Mouse (Mus musculus) lung, postnatal 0 days (tissue): ENCODE measurements around the gene Sox6. TPM values are rescaled to one million over a fixed set of nuclear protein-coding genes. Genes with fewer than 3 reads are reported as not detected.

Experiments
- ATAC-seq: fragments of 200-750 bp; cut with Nextera tagmentation; 2 replicates; pipeline ENCODE4 v1.8.0; 2017; ENCODE audit warnings: moderate library complexity
- DNase-seq: peaks from one replicate; pipeline ENCODE4 v3.0.0-alpha.2; 2016; ENCODE audit warnings: low spot score
- H3K27ac ChIP-seq: fragments of 300-500 bp; sonication (generic); 2 replicates; pipeline ENCODE4 v1.5.1; 2014; ENCODE audit warnings: antibody characterized with exemption, mild to moderate bottlenecking, low read length, mixed read lengths
- H3K27me3 ChIP-seq: fragments of 300-500 bp; sonication (generic); replicated peaks from 2 replicates; pipeline ENCODE4 v1.6.1; 2014; ENCODE audit warnings: low read length, mixed read lengths; ENCODE audit not compliant: insufficient read depth
- H3K36me3 ChIP-seq: fragments of 300-500 bp; sonication (generic); 2 replicates; pipeline ENCODE4 v1.6.1; 2014; ENCODE audit warnings: low read length, mixed read lengths; ENCODE audit not compliant: insufficient read depth
- H3K4me1 ChIP-seq: fragments of 300-500 bp; sonication (generic); 2 replicates; pipeline ENCODE4 v1.6.1; 2014; ENCODE audit warnings: antibody characterized with exemption, low read depth, low read length, mixed read lengths; ENCODE audit not compliant: insufficient read depth
- H3K4me2 ChIP-seq: fragments of 300-500 bp; sonication (generic); replicated peaks from 2 replicates; pipeline ENCODE4 v1.6.1; 2014; ENCODE audit warnings: low read depth, mild to moderate bottlenecking, low read length, moderate library complexity, mixed read lengths
- H3K4me3 ChIP-seq: fragments of 300-500 bp; sonication (generic); 2 replicates; pipeline ENCODE4 v1.5.1; 2014; ENCODE audit warnings: low read depth, low read length
- H3K9ac ChIP-seq: fragments of 300-500 bp; sonication (generic); replicated peaks from 2 replicates; pipeline ENCODE4 v1.6.1; 2014; ENCODE audit warnings: low read depth, mild to moderate bottlenecking
- H3K9me3 ChIP-seq: fragments of 300-500 bp; sonication (generic); 2 replicates; pipeline ENCODE4 v1.6.1; 2016; ENCODE audit warnings: low read length, mixed read lengths
- CTCF ChIP-seq: IDR thresholded peaks from 2 replicates; pipeline ENCODE4 v1.5.1; 2016; ENCODE audit warnings: antibody characterized with exemption, mild to moderate bottlenecking
- EP300 ChIP-seq: IDR thresholded peaks from 2 replicates; pipeline ENCODE4 v1.6.1; 2016; ENCODE audit warnings: antibody characterized with exemption, mild to moderate bottlenecking, control low read depth
- WGBS: fragments of 180-500 bp; shearing (Covaris S2); extraction: QIAGEN DNeasy Blood & Tissue Kit; methylation state at CpG from one replicate; pipeline ENCODE4 v1.1.7; 2014; 5-methylcytosine and 5-hydroxymethylcytosine counted together
- polyA plus RNA-seq: library from polyadenylated mRNA; unstranded; fragments of >200 nt; fragmentation: Nextera tagmentation; extraction: Ambion mirVana; gene quantifications from 2 replicates; pipeline ENCODE4 v1.2.1, GENCODE M21; 2015

The Sox6 gene
- polyA plus RNA-seq, 1 experiment from 2014 or later: 6.8 TPM

GRCm38 (mm10) chr7:115646696-115647095 lies 391.9 kb downstream of the Sox6 start:
- no peak overlapping the region for H3K9ac ChIP-seq

GRCm38 (mm10) chr7:115645971-115646447 lies 392.6 kb downstream of the Sox6 start:
- no peak overlapping the region for H3K27ac ChIP-seq
- 46% methylated on average over 5 of the region's 5 CpGs for WGBS
- H3K4me1 ChIP-seq: no peaks in the 10 kb centered on the region
- no peaks in the 10 kb centered on the region for H3K9me3 ChIP-seq
- DNase-seq: no peak
- ATAC-seq: no peak
- TF ChIP-seq EP300: no peak
- TF ChIP-seq CTCF: no peak
- no peaks in the 10 kb centered on the region for H3K36me3 ChIP-seq
- H3K4me2 ChIP-seq: no peak overlapping the region
- no peaks in the 10 kb centered on the region for H3K27me3 ChIP-seq
- H3K4me3 ChIP-seq: no peak overlapping the region
- H3K9ac ChIP-seq: no peak overlapping the region

More at GRCm38 (mm10) chr7:115646696-115647095, 391.9 kb downstream of the Sox6 start:
- ATAC-seq (no peak), DNase-seq (no peak)
- TF ChIP-seq CTCF: no peak
- TF ChIP-seq EP300: no peak
- Histone ChIP-seq H3K4me1 (no peaks in the 10 kb centered on the region), H3K27me3 (no peaks in the 10 kb centered on the region), H3K9me3 (no peaks in the 10 kb centered on the region), H3K36me3 (no peaks in the 10 kb centered on the region), H3K4me3 (no peak overlapping the region), H3K4me2 (no peak overlapping the region), H3K27ac (no peak overlapping the region)

GRCm38 (mm10) chr7:115645272-115645970 lies 393.2 kb downstream of the Sox6 start:
- DNase-seq: no peak
- Histone ChIP-seq H3K9me3 (no peaks in the 10 kb centered on the region), H3K4me2 (no peak overlapping the region), H3K4me3 (no peak overlapping the region), H3K27me3 (no peaks in the 10 kb centered on the region), H3K27ac (no peak overlapping the region), H3K9ac (no peak overlapping the region), H3K36me3 (no peaks in the 10 kb centered on the region), H3K4me1 (no peaks in the 10 kb centered on the region)
- ATAC-seq: no peak
- TF ChIP-seq EP300 (no peak), CTCF (no peak)
- 95% methylated on average over 1 of the region's 1 CpGs for WGBS

GRCm38 (mm10) chr7:115630691-115631090 lies 407.9 kb downstream of the Sox6 start:
- 66% methylated on average over 3 of the region's 3 CpGs for WGBS
- TF ChIP-seq EP300 (peak; percentile 38; the same call in 1 of the 2 replicates), CTCF (no peak)
- no peak overlapping the region for H3K4me3 ChIP-seq
- no peaks in the 10 kb centered on the region for H3K9me3 ChIP-seq
- H3K9ac ChIP-seq: no peak overlapping the region
- H3K4me1 ChIP-seq: no peaks in the 10 kb centered on the region
- no peaks in the 10 kb centered on the region for H3K36me3 ChIP-seq
- DNase-seq (peak; percentile 36), ATAC-seq (peak; percentile 47; the same call in 1 of the 2 replicates)
- no peak overlapping the region for H3K4me2 ChIP-seq
- H3K27me3 ChIP-seq: no peaks in the 10 kb centered on the region
- no peak overlapping the region for H3K27ac ChIP-seq

- TF ChIP-seq CTCF (no peak), EP300 (no peak)
- ATAC-seq: no peak
Measured at GRCm38 (mm10) chr7:115630287-115630686, 408.3 kb downstream of the Sox6 start.

GRCm38 (mm10) chr7:115628766-115629165 lies 409.8 kb downstream of the Sox6 start:
- H3K27me3 ChIP-seq: no peaks in the 10 kb centered on the region
- TF ChIP-seq CTCF: no peak
- TF ChIP-seq EP300: no peak
- 84% methylated on average over 1 of the region's 1 CpGs for WGBS

More at GRCm38 (mm10) chr7:115630287-115630686, 408.3 kb downstream of the Sox6 start:
- H3K36me3 ChIP-seq: no peaks in the 10 kb centered on the region
- WGBS: 58% methylated on average over 4 of the region's 4 CpGs
- no peak overlapping the region for H3K4me3 ChIP-seq
- H3K9ac ChIP-seq: no peak overlapping the region
- H3K4me2 ChIP-seq: no peak overlapping the region
- peaks cover 3% of the 10 kb centered on the region; the same call in 1 of the 2 replicates for H3K4me1 ChIP-seq
- H3K27me3 ChIP-seq: no peaks in the 10 kb centered on the region
- H3K27ac ChIP-seq: no peak overlapping the region
- no peak for DNase-seq
- no peaks in the 10 kb centered on the region for H3K9me3 ChIP-seq

More at GRCm38 (mm10) chr7:115628766-115629165, 409.8 kb downstream of the Sox6 start:
- H3K4me3 ChIP-seq: no peak overlapping the region
- no peaks in the 10 kb centered on the region for H3K9me3 ChIP-seq
- ATAC-seq (no peak), DNase-seq (no peak)
- H3K9ac ChIP-seq: no peak overlapping the region
- no peak overlapping the region for H3K27ac ChIP-seq
- H3K4me2 ChIP-seq: no peak overlapping the region
- H3K36me3 ChIP-seq: no peaks in the 10 kb centered on the region
- peaks cover 11% of the 10 kb centered on the region; the same call in 1 of the 2 replicates for H3K4me1 ChIP-seq
